Mouse (Mus musculus) mesoderm, embryonic 11.5 days (tissue): Measurements from ENCODE around the gene Serpine2.

Experiments
- DNase-seq: peaks from one replicate; pipeline ENCODE4 v3.0.0-alpha.2; 2012; ENCODE audit warnings: low read depth, low spot score

The Serpine2 gene

DNA sequence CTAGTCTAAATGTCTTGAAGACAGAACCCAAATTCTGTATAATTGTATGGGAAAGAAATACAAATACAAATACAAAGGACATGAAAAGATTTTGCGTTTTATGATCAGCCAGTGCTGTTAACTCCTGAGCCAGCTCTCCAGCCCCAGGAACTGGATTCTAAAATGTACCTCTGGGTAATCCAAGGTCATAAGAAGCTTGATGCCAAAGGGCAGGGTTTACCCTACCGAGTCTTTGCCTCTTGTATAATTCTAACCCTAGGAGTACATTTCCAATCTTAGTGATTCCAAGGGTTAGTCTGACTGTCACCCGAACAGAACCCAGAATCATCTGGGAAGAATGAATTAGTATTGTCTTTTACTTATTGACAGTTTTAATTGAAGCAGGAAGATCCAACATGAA lies 45.5 kb downstream of the Serpine2 start:
- DNase-seq = no peak

DNA sequence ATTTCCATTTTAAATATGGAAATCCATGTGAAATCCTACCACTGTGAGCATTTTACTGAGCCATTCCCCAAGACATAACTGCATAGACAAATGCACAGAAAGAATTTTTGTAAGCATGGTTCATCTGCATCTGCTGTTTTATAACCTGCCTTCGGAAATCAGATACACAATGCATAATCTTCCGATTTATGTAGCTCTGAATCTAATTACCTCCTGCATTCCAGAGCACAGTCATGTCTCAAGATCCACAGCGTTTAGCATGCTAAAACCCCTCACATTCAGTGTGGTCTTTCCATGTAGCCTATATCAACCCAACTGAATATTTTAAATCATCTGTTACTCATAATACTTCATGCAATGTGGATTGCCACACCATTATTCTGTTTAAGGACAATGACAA lies 51.5 kb downstream of the Serpine2 start:
- no peak for DNase-seq

DNA sequence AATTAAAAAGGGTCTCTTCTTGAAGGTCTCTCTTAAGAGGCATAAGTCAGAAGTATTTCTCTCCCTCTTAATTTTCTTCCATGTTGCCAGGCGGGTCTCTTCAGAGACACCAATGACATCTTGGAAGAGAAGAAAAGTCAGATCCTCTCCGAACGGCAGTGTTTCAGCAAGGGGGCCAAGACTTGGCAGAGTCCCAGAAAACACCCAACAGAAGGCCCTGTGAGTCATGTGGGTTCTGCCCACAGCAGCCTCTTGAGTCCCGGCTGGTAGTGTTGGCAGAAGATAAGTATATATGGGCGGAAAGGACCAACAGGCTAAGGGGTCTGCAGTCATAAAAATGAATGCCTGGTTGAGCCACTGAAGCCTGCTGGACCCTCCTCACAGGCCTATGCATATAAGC lies 54.1 kb downstream of the Serpine2 start:
- DNase-seq = no peak

DNA sequence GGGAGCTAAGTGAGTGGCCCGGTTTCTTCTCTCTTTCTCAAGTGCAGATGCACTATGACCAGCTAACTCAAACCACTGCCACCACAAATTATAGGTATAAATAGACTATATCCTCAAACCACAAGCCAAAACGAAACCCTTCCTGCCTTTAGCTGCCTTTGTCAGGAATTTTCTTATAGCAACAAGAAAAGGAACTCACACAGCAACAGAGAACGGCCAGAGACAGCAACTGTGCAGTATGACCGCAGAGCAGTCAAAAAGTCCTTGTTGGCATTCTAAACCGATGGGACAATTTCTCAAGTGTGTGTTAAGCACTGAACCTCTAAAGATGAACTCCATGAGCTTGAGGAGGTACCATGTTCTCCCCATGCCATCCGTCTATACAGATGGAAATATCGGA lies 57.4 kb downstream of the Serpine2 start:
- no peak for DNase-seq

DNA sequence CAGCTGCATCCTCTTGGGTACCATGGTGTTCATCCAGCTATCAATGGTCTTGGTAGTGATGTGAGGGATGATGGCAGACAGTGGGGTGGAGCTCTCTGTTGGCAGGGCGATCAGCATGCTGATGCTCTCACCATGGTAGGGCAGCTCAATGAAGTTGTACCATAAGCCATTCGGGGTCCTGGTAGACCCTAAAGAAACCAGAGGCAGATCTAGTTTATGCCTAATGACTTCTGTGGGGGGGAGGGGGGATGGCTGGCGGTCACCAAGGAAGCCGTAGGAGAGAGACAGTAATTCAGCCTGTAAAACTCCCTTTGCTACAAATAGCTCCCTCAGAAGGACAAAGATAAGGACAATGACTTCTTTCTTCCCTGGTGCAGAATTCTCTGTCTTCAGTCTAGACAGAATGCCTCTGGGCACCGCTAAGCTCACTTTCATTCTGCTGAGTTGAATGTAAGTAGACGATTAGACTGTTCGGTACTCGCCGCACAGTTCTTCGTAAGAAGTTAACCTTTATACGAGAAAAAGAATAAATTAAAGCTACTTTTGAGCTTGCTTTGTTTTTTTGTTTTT lies 58.0 kb downstream of the Serpine2 start:
- DNase-seq = peak; percentile 50

DNA sequence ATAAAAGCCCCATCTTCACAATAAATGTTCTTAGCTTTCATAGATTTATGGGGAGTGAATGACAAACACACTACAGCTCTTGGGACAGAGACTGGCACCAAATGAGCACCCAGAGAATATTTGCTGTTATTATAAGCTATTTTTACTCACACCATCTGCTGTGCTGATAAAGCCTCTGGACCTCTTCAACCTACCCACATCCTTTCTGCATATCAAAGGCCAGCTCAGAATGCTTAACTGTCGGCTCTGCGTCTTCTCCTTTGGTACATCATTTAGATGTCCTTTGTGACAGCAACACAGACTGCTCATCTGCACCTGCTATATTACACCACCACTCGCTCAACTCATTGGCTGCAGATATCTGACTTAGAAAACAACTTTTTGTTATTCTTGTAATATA lies 63.9 kb downstream of the Serpine2 start:
- no peak for DNase-seq

DNA sequence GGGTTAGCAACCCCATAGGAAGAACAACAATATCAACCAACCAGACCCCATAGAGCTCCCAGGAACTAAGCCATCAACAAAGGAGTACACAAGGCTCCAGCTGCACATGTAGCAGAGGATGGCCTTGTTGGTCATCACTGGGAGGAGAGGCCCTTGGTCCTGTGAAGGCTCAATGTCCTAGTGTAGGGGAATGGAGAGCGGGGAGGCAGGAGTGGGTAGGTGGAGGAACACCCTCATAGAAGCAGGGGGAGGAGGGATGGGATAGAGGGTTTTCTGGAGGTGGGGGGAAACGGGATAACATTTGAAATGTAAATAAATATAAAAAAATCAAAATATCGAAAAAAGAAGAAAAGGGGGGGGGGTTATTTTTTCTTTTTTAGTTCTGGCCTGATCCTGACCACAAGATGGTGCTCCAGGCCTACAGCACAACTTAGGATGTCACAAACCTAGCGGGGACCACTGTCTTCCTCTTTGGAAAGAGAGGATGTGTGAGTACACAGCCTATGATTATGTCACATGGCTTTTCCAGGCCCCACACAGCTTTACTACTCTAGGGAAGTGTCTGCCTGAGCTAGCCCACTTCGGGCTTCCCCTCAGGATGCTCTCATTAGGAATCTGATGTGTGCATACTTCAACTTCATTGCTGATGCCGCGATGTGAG lies 74.6 kb downstream of the Serpine2 start:
- DNase-seq = peak; percentile 23

DNA sequence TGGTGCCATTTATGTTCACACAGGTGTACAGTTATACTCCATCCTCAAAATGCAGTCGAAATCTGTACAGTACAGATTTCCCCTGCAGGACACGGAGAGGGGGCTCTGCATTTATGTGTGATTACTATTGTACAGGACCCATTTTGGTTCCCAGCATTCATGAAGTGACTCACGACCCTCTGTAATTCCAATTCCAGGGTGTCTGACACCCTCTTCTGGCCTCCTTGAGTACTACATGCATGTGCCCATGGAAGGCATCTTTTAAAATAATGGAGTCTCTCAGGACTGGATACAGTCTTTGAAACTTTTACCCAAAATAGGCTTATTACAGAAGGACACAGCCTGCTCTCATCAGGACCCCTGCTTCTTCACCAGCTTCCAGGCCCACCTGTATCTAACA lies 78.5 kb downstream of the Serpine2 start:
- DNase-seq = peak; percentile 12

DNA sequence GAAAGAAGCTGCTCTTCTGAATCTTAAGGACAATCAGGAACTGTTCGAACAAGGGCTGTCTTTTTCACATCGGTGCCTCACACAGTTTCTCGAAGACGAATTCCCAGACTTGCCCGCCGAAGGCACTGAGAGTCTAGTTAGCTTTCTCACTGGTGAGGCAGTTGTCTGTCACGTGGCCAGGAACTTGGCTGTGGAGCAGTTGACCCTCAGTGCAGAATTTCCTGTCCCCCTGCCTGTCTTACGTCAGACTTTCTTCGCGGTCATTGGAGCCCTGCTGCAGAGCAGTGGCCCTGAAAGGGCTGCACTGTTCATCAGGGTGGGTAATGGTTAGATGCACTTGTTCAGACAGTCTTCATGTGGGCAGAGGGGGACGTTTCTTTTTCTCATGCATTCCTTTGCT lies 83.0 kb downstream of the Serpine2 start:
- DNase-seq = no peak

DNA sequence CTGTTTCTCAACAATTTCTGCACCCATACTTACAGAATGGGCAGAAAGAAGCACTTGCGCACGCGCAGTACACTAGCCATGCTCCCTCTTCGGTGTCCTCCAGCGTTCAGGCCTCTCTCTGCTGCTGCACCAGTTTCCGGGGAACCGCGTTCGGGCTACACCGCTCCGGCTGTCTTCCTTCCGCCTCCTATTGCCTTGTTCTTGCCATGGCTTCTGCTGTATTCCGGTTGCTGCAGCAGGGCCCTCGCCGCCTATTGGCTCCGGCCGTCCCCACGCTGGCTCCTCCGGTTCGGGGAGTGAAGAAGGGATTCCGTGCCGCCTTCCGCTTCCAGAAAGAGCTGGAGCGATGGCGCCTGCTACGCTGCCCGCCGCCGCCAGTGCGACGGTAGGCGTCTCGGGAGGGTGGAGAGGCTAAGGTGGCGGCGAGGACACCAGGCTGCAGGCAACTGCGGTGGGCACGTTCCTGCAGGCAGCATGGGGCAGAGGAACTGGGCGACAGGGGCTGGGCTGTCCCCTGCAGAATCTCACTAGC lies 85.0 kb downstream of the Serpine2 start, which contains the start of the genes Mrpl44 and Wdfy1:
TSS of gene Mrpl44 (plus strand) at position 92 of the 532 bp plus-strand sequence.
TSS of gene Wdfy1 (minus strand) at position 217 of the 532 bp plus-strand sequence.
- DNase-seq = peak; percentile 95

DNA sequence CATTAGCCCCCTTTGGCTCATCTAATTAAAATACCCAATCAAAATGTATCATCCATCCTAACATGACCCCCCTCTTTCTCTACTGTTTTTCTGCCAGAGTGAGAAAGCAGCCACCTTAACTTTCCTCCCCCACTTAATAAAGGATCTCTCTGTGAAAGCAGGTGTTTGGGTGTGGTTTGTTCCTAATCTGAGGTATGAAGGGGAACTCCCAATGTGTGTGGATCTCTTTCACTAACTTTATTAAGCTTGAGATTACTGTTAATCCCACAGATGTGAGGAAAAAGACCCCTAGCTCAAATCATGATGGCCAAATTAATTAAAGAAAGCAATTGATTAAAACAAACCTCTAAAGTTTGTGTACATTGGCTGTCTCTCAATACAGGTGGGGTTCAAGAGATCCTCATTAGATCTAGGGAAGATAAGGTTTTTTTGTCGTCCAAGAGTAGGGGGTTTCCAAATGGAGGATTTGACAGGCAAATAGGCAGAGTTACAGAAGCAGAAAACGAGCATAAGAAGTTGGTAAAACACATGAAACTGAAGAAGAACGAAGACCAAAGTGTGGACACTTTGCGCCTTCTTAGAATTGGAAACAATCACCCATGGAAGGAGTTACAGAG lies 86.7 kb downstream of the Serpine2 start:
- no peak for DNase-seq

DNA sequence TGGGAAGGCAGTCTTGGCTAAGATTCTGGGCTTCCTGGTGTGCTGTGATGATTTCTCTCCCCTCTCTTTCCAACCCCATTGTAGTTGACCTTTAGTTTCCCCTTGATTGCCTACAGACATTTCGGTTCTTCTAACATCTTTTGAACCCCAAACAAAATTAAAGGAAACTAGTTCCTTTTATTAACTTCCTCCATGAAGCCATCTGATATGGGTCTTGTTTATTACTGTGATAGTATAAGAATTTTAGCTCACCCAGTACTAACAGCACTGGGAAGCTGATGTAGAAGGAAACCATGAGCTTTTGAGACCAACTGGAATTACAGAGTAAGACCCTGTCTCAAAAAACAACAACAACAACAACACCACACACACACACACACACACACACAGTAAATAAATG lies 92.7 kb downstream of the Serpine2 start:
- no peak for DNase-seq

DNA sequence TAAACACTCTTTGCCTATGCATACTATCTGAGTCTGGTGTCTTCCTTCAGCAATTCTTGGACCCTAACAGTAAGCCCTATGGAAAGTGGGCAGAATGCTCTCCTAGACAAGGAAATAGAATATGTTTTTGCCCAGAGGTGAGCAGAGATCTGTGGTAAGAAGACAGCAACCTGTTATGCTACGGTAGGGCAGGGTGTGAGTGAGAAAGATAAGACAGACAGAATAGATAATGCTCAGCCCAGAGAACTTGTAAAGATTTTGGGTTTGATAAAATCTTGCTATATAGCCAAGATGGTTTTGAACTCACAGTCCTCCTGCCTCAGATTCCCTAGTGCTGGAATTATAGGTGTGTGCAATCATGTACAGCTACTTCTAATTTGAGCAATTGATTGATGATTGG lies 96.5 kb downstream of the Serpine2 start:
- DNase-seq = no peak

DNA sequence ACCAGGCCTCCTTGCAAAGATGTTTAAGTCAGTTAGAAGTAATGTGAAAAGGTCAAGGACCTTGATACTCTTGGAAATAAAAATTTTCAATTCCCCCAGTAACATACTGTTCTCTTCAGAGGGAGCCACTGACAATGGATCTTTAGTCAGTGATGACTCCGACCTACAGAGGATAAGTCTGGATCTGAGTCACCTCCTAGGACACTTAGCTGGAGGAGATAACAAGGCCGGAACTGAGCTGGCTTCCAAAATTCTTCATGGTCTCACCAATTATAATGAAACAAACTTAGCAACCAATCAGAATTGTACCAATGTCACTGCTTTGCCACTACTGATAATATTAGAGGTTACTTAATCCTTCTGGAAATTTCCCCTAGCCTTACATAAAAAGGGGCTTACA lies 96.9 kb downstream of the Serpine2 start:
- DNase-seq = no peak

DNA sequence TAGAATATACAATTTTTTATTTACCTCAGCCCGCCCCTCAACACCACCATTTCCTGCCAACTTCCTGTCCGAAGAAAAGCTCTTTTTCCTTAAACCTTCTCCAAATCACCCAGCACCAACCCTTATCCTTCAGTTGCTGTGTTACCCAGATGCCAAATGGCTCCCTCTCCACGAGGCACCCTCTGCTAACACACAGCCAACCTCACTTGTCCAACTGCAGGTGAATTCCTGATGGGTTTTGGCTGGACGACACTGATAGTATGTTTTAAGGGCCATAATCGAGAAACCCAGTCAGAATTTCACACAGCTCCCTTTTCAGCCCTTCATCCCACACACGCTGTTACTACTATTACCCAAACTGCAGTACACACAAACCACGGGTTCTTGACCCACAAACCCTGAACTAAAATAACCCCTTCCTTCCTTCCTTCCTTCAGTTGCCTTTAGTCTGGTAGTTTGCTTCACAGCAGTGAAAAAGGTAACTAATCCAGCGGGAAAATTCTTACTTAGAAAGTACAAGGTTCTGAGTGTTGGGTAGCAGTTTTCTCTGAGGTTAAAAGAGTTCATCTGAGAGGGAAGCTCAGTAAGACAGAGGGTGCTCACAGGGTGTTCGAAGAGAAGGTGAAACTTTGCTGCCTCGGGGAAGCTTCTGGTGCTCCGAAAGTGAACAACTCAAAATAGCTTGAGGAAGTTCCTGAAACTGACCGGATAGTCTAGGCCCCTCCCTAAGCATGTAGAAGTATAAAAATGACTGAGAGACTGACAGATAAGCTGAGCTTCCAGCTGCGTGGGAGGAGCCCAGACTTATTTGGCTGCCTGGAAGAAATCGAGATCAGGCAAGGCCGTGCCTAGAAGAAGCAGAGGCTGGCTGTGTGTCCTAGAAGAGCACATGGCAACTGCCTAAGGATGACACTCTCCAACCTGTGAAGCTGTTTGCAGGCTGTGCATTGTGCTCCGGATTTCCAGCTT lies 98.4 kb downstream of the Serpine2 start:
- no peak for DNase-seq

DNA sequence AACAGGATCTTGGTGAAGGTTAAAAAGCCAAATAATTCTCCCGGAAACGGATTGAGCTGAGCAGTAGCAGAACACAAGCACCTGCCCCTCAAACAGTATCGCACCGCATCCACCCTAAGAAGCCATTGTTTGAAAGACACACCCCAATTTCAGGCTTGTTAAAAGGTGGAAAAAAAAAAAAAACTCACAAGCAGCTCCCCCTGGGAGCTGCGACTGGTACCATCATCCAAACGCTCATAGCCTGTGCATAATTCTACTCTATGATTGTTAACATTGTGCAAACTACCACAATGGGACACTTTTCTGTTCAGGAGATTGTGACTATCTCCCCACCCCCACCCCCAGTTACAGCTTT lies 99.1 kb downstream of the Serpine2 start:
- DNase-seq = no peak

DNA sequence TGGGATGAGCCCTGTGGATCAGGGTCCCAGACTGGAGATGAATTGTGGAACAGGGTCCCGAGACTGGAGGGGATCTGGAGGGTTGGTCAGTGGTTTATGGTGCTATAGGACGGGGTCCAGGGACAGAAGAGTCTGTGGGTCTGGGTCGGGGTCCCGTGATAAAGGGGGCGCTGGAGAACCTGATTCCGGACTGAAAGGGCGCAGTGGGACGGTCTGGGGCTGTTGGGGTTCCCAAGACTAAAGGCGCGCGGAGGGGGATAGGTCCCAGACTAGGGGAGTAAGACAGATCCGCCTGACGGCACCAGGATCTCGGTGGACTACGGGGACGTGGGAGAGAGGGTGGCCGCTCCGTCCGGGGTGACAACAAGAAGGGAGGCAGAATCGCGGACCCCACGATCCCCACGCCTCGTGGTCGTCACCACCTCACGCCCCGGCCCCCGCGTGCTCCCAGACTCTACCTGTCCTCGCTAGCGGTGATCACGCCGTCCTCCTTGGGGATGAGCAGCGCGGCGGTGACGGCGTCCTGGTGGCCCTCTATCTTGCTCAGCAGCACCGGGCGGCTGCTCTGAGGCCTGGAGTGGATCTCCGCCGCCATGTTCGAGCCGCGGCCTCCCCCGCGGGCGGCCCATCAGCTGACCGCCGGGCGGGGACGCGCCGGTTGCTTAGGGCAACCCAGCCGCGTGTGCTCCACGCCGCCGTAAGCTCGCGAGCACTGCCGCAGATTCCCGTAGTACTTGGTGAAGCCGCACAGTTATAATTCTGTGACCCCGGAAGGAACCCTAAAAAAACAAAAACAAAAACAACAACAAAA lies 99.7 kb downstream of the Serpine2 start:
- DNase-seq = peak; percentile 88

DNA sequence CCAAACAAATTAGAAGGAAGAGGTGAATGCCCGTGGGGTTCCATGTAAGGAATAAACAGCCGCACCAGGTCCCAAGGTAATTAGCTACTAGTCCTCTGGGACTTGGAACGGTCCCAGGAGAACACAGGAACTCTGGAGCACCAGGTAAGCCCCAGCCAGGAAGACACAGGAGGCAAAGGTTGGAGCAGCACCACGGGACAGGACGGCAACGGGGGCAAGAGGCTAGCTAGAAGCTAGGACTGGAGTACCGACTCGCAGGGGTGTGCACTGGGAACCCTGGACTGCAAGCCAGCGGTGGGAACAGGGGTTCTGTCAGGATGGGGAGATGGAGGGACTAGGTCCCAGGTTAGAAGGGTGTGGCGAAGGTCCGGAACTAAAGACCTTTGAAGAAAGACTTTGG lies 100.3 kb downstream of the Serpine2 start:
- DNase-seq = peak; percentile 18

DNA sequence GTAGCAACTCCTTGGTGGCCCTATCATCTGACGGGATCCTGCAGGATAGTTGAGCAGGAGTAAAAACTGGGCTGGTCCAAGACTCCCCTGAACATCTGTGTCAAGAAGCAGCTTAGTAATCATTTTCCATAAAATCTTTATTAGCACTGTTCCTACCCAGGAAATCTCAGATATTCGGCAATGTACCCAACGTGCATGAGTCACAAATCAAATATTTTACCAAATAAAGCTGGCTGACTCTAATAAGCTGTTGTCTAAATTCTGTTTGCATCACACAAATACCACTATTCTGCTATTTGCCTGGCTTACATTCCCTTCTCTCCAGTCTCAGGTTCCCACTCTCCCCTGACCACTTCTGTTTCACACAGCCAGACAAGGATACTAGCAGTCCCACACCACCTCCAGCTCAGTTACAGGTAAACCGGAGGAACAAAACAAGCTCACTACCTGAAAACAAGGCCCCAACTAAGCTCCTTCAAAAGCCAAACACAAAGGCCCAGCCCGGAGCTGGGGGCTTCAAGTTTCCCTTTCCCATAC lies 101.5 kb downstream of the Serpine2 start:
- DNase-seq = no peak

DNA sequence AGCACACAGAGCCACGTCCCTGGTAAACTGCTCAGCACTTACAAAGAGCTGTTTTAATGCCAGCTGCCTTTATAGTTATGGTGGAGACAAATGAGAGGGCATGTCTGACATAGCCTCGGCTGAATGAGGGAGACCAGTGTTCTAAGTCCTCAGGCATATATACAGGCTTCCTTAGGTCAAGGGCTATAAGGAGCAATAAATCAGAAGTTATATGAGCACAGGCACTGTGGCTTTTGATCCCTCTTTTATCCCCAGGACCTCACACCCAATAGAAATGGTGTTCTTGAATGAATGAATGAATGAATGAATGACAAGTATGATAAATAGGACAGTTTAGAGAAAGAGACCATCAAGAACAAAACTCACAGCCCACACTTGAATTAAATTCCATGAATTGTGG lies 102.0 kb downstream of the Serpine2 start:
- DNase-seq = peak; percentile 11

DNA sequence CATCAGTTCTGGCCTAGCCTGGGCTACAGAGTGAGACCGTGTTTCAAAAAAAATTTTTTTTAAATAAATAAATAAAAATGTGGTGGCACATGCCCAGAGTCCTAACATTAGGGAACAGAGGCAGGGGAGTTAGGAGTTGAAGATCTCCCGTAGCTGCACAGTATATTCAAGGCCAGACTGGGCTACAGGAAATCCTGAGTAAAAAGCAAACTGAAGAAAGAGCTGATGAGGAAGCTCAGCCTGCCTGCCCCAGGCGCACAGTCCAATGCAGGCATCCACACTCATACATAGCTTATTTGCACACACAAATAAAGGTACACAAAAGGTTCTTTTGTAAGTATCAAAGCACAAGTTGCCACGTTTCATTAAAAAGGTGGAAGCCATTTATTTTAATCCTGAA lies 103.4 kb downstream of the Serpine2 start:
- no peak for DNase-seq
